Mouse (Mus musculus): Measurements from ENCODE around the gene Col6a6. TPM values are rescaled to one million over a fixed set of nuclear protein-coding genes. Genes with fewer than 3 reads are reported as not detected.
"Not testable (repeated sequence)": the region's sequence is repeated elsewhere in the genome, so short reads cannot be mapped to it uniquely, and the experiment has no call there.

Col6a6 gene
- polyA plus RNA-seq, 1 experiment = not detected

DNA sequence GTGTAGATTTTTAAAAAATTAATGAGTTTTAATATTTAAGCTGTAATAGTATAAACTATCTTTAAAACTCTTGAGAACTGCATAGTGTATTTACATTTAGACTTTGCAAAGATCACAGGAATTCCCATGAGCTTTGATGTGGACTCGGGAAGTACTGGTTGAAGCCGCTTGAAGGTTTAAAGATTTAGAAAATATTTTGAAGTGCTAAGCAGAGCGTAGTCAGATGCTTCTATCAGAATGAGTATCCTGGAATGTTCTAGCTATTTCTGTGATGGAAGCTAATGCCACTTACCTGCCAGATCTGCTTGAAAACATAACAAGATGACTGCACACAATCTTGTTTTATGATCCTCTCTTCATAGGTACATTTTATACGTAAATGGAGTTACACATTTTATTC lies 157.0 kb downstream of the Col6a6 start:
- no peak overlapping the region for H3K4me3 ChIP-seq (ENCODE audit: low read depth, low read length)
- 85% methylated on average over 4 of the region's 4 CpGs for WGBS
- no peaks in the 10 kb centered on the region for H3K27me3 ChIP-seq (ENCODE audit: control insufficient read depth, insufficient read depth, low read length)
- no peaks in the 10 kb centered on the region for H3K4me1 ChIP-seq (ENCODE audit: control insufficient read depth, insufficient read depth, insufficient read length, low read length)
- H3K36me3 ChIP-seq (ENCODE audit: control insufficient read depth, insufficient read depth, low read length) = peaks cover 57% of the 10 kb centered on the region
- H3K27ac ChIP-seq (ENCODE audit: insufficient read depth, low read depth, low read length) = no peak overlapping the region
- TF ChIP-seq POLR2A (IDR thresholded peaks at IDR 0.05; ENCODE audit: low read depth, low read length) (no peak), CTCF (IDR thresholded peaks at IDR 0.05; ENCODE audit: extremely low read depth, insufficient read length, insufficient replicate concordance, low read depth, low read length) (no peak)

DNA sequence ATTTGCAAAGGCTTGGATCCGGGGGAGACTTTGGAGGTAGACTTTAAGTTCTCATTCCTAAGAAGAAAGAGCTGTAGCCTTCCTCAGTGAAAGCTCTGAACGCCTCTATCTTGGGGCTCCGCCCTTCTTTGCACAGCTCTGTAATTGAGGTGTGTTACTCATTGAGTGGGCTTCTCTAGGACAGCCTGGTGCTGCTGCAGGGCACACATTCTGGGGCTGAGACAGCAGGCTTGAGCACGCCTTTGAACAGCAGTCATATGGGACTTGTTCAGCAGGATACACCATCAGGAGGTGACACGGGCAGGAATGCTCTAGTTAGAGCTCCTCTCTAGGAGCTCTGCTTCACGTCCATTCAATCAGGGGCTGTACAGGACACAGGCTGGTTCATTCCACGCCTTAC lies 162.7 kb downstream of the Col6a6 start:
- TF ChIP-seq CTCF (IDR thresholded peaks at IDR 0.05; ENCODE audit: extremely low read depth, insufficient read length, insufficient replicate concordance, low read depth, low read length) = no peak
- no peak for TF ChIP-seq POLR2A (IDR thresholded peaks at IDR 0.05; ENCODE audit: low read depth, low read length)
- WGBS = 83% methylated on average over 7 of the region's 7 CpGs
- Histone ChIP-seq H3K36me3 (ENCODE audit: control insufficient read depth, insufficient read depth, low read length) (peaks cover 58% of the 10 kb centered on the region), H3K4me3 (ENCODE audit: low read depth, low read length) (no peak overlapping the region), H3K27ac (ENCODE audit: insufficient read depth, low read depth, low read length) (no peak overlapping the region), H3K4me1 (ENCODE audit: control insufficient read depth, insufficient read depth, insufficient read length, low read length) (no peaks in the 10 kb centered on the region), H3K27me3 (ENCODE audit: control insufficient read depth, insufficient read depth, low read length) (no peaks in the 10 kb centered on the region)

DNA sequence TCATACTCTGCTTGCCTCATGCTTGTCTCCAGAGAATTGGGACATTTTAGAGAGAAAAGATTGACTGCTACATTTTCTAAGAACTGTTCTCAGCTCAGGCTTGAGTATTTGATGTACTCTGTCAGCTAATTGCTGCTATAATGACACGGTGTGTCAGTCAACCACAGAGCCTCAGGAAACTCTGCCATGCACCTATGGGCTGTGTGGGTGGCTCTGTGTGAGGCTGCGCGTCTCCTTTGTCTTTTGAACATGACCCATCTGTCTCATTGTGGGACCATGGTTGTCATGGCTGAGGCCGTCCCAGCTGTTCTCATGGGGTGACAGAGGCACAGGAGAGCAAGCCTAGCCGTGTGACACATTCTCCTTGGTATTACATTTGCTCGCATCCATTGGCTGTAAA lies 168.1 kb downstream of the Col6a6 start:
- 93% methylated on average over 6 of the region's 6 CpGs for WGBS
- Histone ChIP-seq H3K4me3 (ENCODE audit: low read depth, low read length) (no peak overlapping the region), H3K36me3 (ENCODE audit: control insufficient read depth, insufficient read depth, low read length) (peaks cover 31% of the 10 kb centered on the region), H3K27ac (ENCODE audit: insufficient read depth, low read depth, low read length) (no peak overlapping the region), H3K4me1 (ENCODE audit: control insufficient read depth, insufficient read depth, insufficient read length, low read length) (no peaks in the 10 kb centered on the region), H3K27me3 (ENCODE audit: control insufficient read depth, insufficient read depth, low read length) (no peaks in the 10 kb centered on the region)
- TF ChIP-seq CTCF (IDR thresholded peaks at IDR 0.05; ENCODE audit: extremely low read depth, insufficient read length, insufficient replicate concordance, low read depth, low read length) (no peak), POLR2A (IDR thresholded peaks at IDR 0.05; ENCODE audit: low read depth, low read length) (no peak)

DNA sequence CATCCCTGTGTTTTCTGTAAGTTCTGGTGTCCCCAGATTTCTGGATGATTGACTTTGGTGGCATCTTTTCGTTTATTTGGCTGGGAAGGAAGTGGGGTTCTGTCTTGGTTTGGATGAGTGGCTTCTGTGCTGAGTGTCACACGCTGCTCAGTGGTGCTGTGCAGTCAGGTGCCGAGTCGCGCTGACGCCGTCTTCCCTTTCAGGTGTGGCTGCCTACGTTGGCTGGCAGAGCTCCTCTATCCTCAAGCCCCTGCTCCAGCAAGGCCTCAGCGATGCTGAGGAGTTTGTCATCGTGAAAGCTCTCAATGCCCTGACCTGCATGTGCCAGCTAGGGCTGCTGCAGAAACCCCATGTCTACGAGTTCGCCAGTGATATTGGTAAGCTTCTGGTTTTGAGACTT lies 169.7 kb downstream of the Col6a6 start:
- WGBS = 96% methylated on average over 12 of the region's 12 CpGs
- no peak overlapping the region for H3K27ac ChIP-seq (ENCODE audit: insufficient read depth, low read depth, low read length)

DNA sequence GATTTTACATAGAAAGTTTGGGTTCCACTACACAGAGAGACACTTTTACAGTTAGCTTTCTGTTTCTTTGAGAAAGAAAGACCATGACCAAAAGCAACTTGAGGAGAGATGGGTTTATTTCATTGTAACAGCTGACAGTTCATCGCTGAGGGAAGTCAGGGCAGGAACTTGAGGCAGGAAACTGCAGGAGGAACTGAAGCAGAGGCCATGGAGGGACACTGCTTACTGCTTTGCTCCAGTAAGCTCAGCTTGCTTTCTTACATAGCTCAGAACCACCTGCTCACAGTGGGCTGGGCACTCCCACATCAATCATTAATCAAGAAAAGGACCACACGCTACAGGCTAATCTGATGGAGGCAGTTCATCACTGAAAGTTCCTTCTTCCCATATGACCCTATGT lies 171.8 kb downstream of the Col6a6 start:
- H3K36me3 ChIP-seq (ENCODE audit: control insufficient read depth, insufficient read depth, low read length) = peaks cover 31% of the 10 kb centered on the region
- H3K27me3 ChIP-seq (ENCODE audit: control insufficient read depth, insufficient read depth, low read length) = no peaks in the 10 kb centered on the region
- no peak overlapping the region for H3K4me3 ChIP-seq (ENCODE audit: low read depth, low read length)
- no peaks in the 10 kb centered on the region for H3K4me1 ChIP-seq (ENCODE audit: control insufficient read depth, insufficient read depth, insufficient read length, low read length)
- no peak for TF ChIP-seq POLR2A (IDR thresholded peaks at IDR 0.05; ENCODE audit: low read depth, low read length)
- no peak for TF ChIP-seq CTCF (IDR thresholded peaks at IDR 0.05; ENCODE audit: extremely low read depth, insufficient read length, insufficient replicate concordance, low read depth, low read length)
- 38% methylated on average over 2 of the region's 2 CpGs for WGBS
- no peak overlapping the region for H3K27ac ChIP-seq (ENCODE audit: insufficient read depth, low read depth, low read length)

More for the DNA sequence above, 169.7 kb downstream of the Col6a6 start:
- H3K36me3 ChIP-seq (ENCODE audit: control insufficient read depth, insufficient read depth, low read length) = peaks cover 33% of the 10 kb centered on the region
- H3K4me3 ChIP-seq (ENCODE audit: low read depth, low read length) = no peak overlapping the region
- no peaks in the 10 kb centered on the region for H3K27me3 ChIP-seq (ENCODE audit: control insufficient read depth, insufficient read depth, low read length)
- H3K4me1 ChIP-seq (ENCODE audit: control insufficient read depth, insufficient read depth, insufficient read length, low read length) = no peaks in the 10 kb centered on the region
- TF ChIP-seq CTCF (IDR thresholded peaks at IDR 0.05; ENCODE audit: extremely low read depth, insufficient read length, insufficient replicate concordance, low read depth, low read length) = no peak
- TF ChIP-seq POLR2A (IDR thresholded peaks at IDR 0.05; ENCODE audit: low read depth, low read length) = no peak

DNA sequence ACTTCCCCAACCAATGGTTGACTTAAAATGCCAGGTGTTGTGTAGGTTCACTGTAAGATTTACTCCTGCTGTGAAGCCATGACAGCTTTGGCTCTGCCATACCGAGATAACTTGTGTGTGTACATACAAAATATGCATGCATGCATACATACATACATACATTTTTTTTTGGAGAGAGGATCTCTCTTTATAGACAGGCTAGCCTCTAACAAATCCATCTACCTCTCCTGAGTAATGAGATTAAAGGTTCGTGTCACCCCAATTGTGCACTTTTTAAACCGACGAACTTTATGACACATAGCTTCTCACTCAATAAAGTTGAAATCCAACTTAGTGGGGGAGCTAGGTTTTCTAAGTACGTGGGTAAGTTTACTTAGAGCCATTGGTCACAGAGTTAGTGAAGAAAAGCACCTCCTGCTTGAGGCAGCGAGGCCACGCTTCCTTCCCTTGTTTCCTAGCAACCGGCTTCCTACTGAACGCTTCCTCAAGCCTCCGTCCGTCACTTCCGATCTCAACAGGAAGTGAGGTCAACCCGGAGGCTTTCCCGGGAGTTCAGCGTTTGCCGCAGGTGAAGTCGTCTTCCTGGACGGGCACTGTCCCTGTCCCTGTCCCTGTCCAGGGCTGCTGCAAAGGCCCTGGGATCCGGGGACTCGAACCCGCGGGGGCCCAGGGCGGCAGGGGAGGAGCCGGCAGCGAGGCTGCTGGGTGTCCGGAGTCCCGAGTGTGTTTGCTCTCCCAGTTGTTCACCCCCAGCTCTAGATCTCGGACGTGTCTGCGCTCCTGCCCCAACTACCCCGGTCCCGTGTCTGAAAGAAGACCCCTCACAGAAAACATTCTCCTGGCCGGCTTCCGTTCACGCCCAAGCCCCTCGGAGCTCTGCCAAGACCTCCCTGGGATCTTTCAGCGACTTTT lies 185.2 kb downstream of the Col6a6 start, which contains the start of gene Pik3r4:
Gene Pik3r4 (plus strand): TSS at position 519 of the 912 bp plus-strand sequence.
- WGBS = 4% methylated on average over 37 of the region's 37 CpGs
- 0 out of 2 replicates have a peak within 1 kb of the TSS, but pooled peaks have one; percentile 2 for H3K27ac ChIP-seq (ENCODE audit: insufficient read depth, low read depth, low read length)
- peak; percentile 54; the same call in 1 of the 2 replicates for TF ChIP-seq POLR2A (IDR thresholded peaks at IDR 0.05; ENCODE audit: low read depth, low read length)
- no peak for TF ChIP-seq CTCF (IDR thresholded peaks at IDR 0.05; ENCODE audit: extremely low read depth, insufficient read length, insufficient replicate concordance, low read depth, low read length)

DNA sequence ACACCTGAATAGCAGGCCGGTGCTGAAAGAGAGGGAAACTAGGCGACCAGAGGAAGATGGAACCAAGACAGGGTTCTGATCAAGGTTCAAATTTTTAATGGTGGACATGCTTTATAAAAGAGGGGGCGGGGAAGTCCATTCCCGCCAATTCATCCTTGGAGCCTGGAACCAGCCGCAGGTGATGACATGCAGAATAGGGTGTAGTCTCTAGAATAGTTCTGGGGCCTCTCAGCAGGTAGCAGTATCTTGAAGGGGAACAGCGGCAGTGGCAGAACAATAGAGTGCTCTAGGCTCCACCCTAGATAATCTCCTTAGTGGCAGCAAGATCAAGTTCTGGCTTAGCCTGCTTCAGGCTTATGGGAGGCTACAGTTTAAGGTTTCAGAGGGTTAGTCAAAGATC lies 186.6 kb downstream of the Col6a6 start:
- H3K36me3 ChIP-seq (ENCODE audit: control insufficient read depth, insufficient read depth, low read length); H3K4me1 ChIP-seq (ENCODE audit: control insufficient read depth, insufficient read depth, insufficient read length, low read length); H3K4me3 ChIP-seq (ENCODE audit: low read depth, low read length); H3K27me3 ChIP-seq (ENCODE audit: control insufficient read depth, insufficient read depth, low read length); H3K27ac ChIP-seq (ENCODE audit: insufficient read depth, low read depth, low read length): not testable (repeated sequence)
- 79% methylated on average over 6 of the region's 6 CpGs for WGBS

More for the DNA sequence above, 185.2 kb downstream of the Col6a6 start, which contains the start of gene Pik3r4:
- Histone ChIP-seq H3K4me3 (ENCODE audit: low read depth, low read length) (peak within 1 kb of the TSS; percentile 87), H3K4me1 (ENCODE audit: control insufficient read depth, insufficient read depth, insufficient read length, low read length) (no peaks in the 10 kb centered on the region), H3K27me3 (ENCODE audit: control insufficient read depth, insufficient read depth, low read length) (no peaks in the 10 kb centered on the region), H3K36me3 (ENCODE audit: control insufficient read depth, insufficient read depth, low read length) (peaks cover 4% of the 10 kb centered on the region; the same call in 1 of the 2 replicates)

Other genes with a start within 250 kb of the Col6a6 start
- 6.4 and 11.5 TPM in 2 replicates for gene Pik3r4, start 185.2 kb downstream of the Col6a6 start, polyA plus RNA-seq (2012; rRNA removed)
- 0.56 and 1.0 TPM in 2 replicates for gene Col6a5, start 132.5 kb upstream of the Col6a6 start, polyA plus RNA-seq (2012; rRNA removed)

Measured in small intestine, adult 2 months (tissue).